ENCODE assay signal across 24 mouse cellular contexts in the genomic region with DNA sequence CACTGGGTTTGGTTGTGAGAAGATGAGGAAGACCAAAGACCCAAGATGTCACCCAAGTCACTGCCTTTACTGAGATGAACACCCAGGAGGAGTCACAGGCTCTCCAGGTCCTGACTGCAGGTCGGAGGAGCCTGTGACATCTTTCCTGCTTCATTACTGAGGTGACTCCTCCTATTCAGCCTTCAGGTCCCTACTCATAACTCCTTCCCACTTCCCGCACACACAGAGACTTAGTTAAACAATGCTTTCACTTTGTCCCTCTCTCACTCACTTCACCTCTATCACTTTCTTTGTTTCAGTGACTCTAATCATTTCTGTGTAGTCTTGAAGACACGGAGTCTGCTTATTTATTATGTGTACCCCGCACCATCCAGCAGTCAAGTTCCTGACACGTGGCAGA. TPM values are rescaled to one million over a fixed set of nuclear protein-coding genes. Genes with fewer than 3 reads are reported as not detected.
DNase-seq lines count a peak whose midpoint lies in the region; ATAC-seq and TF ChIP-seq lines count a peak whose summit lies in the region.
"Had no signal": no experiment of that assay in that cellular context is flagged by ENCODE, and none has a peak within 500 bp of the region (broad histone marks: within the 10 kb centered on the region; RNA-seq: fewer than 3 reads in every experiment).

No protein-coding gene starts in this region.

- peak overlapping the region; percentile 55 for H3K4me2 ChIP-seq in CH12.LX (ENCODE audit: insufficient read depth, low read depth, poor library complexity, severe bottlenecking)
- H3K4me2 ChIP-seq in liver, embryonic 12.5 days = no peak overlapping the region
- H3K4me2 ChIP-seq: embryonic facial prominence, embryonic 13.5 days; embryonic facial prominence, embryonic 15.5 days; forebrain, embryonic 12.5 days had no signal

- H3K27ac ChIP-seq in CH12.LX (ENCODE audit: insufficient read depth, low read depth) = no peak overlapping the region
- H3K27ac ChIP-seq in liver, embryonic 12.5 days = no peak overlapping the region
- H3K27ac ChIP-seq: embryonic facial prominence, embryonic 13.5 days; embryonic facial prominence, embryonic 15.5 days; forebrain, embryonic 10.5 days; forebrain, embryonic 12.5 days had no signal

- no peak for TF ChIP-seq CTCF in CH12.LX (conservative IDR thresholded peaks at IDR 0.05 in 1 of 2, IDR thresholded peaks at IDR 0.05 in 1 of 2; ENCODE audit: low read depth in 2 of 2, low read length in 2 of 2)

- dilution Hi-C loops in CH12.LX (cut with MboI; ENCODE audit: extremely low pct_ligation_motif_present, extremely low pct_unique_long_range_greater_than_20kb, low sequenced_read_pairs) = no loop called here

- no peak overlapping the region for H3K4me3 ChIP-seq in CH12.LX (replicated peaks in 1 of 3; ENCODE audit: low read depth in 2 of 3, low read length in 2 of 3, poor library complexity in 1 of 3)
- no peak overlapping the region for H3K4me3 ChIP-seq in liver, embryonic 12.5 days
- H3K4me3 ChIP-seq: embryonic facial prominence, embryonic 13.5 days; embryonic facial prominence, embryonic 15.5 days; erythroblast, embryonic 14.5 days; forebrain, embryonic 10.5 days; forebrain, embryonic 12.5 days had no signal

- TF ChIP-seq POLR2A in CH12.LX (IDR thresholded peaks at IDR 0.05; ENCODE audit: low read depth, low read length) = no peak

- 63% methylated on average over 5 of the region's 5 CpGs for WGBS in liver, embryonic 12.5 days (ENCODE audit: insufficient replicate concordance)

- peak; percentile 43 for DNase-seq in CD4-positive helper T cell, adult 2 months (ENCODE audit: low read depth, low spot score)
- peak; percentile 25 for DNase-seq in CD4-positive, CD25-positive, alpha-beta regulatory T cell, adult 2 months (ENCODE audit: low read depth, low spot score)
- DNase-seq in CH12.LX (ENCODE audit: extremely low read depth) = no peak
- DNase-seq in induced T-regulatory cell, adult 2 months (ENCODE audit: low read depth) = peak; percentile 50
- DNase-seq in adrenal gland, adult 2 months = no peak
- DNase-seq in adrenal gland, postnatal 14 days = no peak
- DNase-seq: adrenal gland, postnatal 25 days; cerebellum, adult 11-12 months; cerebellum, adult 2 months; cerebellum, adult 9-10 months; cerebellum, postnatal 10 days; cerebellum, postnatal 25 days had no signal

- ATAC-seq in liver, embryonic 12.5 days = no peak
- ATAC-seq in cerebellum, adult (ENCODE audit: insufficient number of reproducible peaks, low FRiP score, low TSS enrichment) = no peak
- ATAC-seq: forebrain, embryonic 14.5 days; forebrain, embryonic 16.5 days had no signal

- H3K4me1 ChIP-seq in CH12.LX (ENCODE audit: control insufficient read depth in 1 of 2, insufficient read depth in 2 of 2) = peaks cover 7 to 17% of the 10 kb centered on the region in 2 experiments
- no peaks in the 10 kb centered on the region for H3K4me1 ChIP-seq in liver, embryonic 12.5 days
- H3K4me1 ChIP-seq: embryonic facial prominence, embryonic 13.5 days; embryonic facial prominence, embryonic 15.5 days; forebrain, embryonic 10.5 days; forebrain, embryonic 12.5 days had no signal

- in situ Hi-C loops in CH12.LX (cut with MboI; ENCODE audit: low pct_ligation_motif_present, low pct_unique_long_range_greater_than_20kb, low sequenced_read_pairs) = loop anchor here (10.0 kb wide), 1 partner anchor 165 kb away; no protein-coding TSS in a partner anchor

- no peaks in the 10 kb centered on the region for H3K27me3 ChIP-seq in CH12.LX (replicated peaks)
- H3K27me3 ChIP-seq in liver, embryonic 12.5 days (replicated peaks) = no peaks in the 10 kb centered on the region
- H3K27me3 ChIP-seq: embryonic facial prominence, embryonic 13.5 days; embryonic facial prominence, embryonic 15.5 days; forebrain, embryonic 12.5 days had no signal

- H3K79me2 ChIP-seq in CH12.LX (replicated peaks; ENCODE audit: control insufficient read depth, extremely low read depth, insufficient read depth, poor library complexity, severe bottlenecking) = no peaks in the 10 kb centered on the region

- no peak overlapping the region for H3K9ac ChIP-seq in CH12.LX (ENCODE audit: insufficient read depth, low read depth)
- no peak overlapping the region for H3K9ac ChIP-seq in liver, embryonic 12.5 days
- H3K9ac ChIP-seq: embryonic facial prominence, embryonic 13.5 days; embryonic facial prominence, embryonic 15.5 days; forebrain, embryonic 12.5 days had no signal

- no peak for TF ChIP-seq EP300 in CH12.LX (IDR thresholded peaks at IDR 0.05; ENCODE audit: low read length)

- TF ChIP-seq RAD21 in CH12.LX (IDR thresholded peaks at IDR 0.05; ENCODE audit: low read depth, low read length) = no peak

- no peaks in the 10 kb centered on the region for H3K9me3 ChIP-seq in CH12.LX (replicated peaks; ENCODE audit: low read length)
- no peaks in the 10 kb centered on the region for H3K9me3 ChIP-seq in liver, embryonic 12.5 days (replicated peaks)
- H3K9me3 ChIP-seq: embryonic facial prominence, embryonic 13.5 days; embryonic facial prominence, embryonic 15.5 days; forebrain, embryonic 10.5 days; forebrain, embryonic 12.5 days had no signal

- no peaks in the 10 kb centered on the region for H3K36me3 ChIP-seq in CH12.LX (replicated peaks in 1 of 2; ENCODE audit: control insufficient read depth in 1 of 2, insufficient read depth in 1 of 2, low read length in 1 of 2)
- H3K36me3 ChIP-seq in liver, embryonic 12.5 days = no peaks in the 10 kb centered on the region
- H3K36me3 ChIP-seq: embryonic facial prominence, embryonic 13.5 days; embryonic facial prominence, embryonic 15.5 days; forebrain, embryonic 10.5 days; forebrain, embryonic 12.5 days had no signal

TF ChIP-seq in CH12.LX, 34 proteins besides CTCF, POLR2A, EP300 and RAD21:
- TF ChIP-seq MXI1 (IDR thresholded peaks at IDR 0.05; ENCODE audit: low read depth, low read length) (no peak), TCF12 (IDR thresholded peaks at IDR 0.05; ENCODE audit: low read depth, low read length) (no peak), NRF1 (IDR thresholded peaks at IDR 0.05; ENCODE audit: low read depth, low read length) (no peak), RCOR1 (conservative IDR thresholded peaks at IDR 0.05; ENCODE audit: low read depth, low read length) (no peak), BHLHE40 (IDR thresholded peaks at IDR 0.05; ENCODE audit: low read depth, low read length) (no peak), ZNF384 (IDR thresholded peaks at IDR 0.05; ENCODE audit: low read depth, low read length) (no peak), USF2 (conservative IDR thresholded peaks at IDR 0.05; ENCODE audit: low read depth, low read length) (no peak), MAZ (IDR thresholded peaks at IDR 0.05; ENCODE audit: low read depth, low read length) (no peak), JUND (conservative IDR thresholded peaks at IDR 0.05; ENCODE audit: low read depth, low read length) (no peak), PAX5 (IDR thresholded peaks at IDR 0.05; ENCODE audit: low read length) (no peak), KAT2A (IDR thresholded peaks at IDR 0.05; ENCODE audit: insufficient replicate concordance, low read length) (no peak), IRF4 (IDR thresholded peaks at IDR 0.05; ENCODE audit: low read depth, low read length) (no peak), USF1 (IDR thresholded peaks at IDR 0.05; ENCODE audit: low read depth, low read length) (no peak), CHD1 (IDR thresholded peaks at IDR 0.05; ENCODE audit: low read depth, low read length) (no peak), POLR2AphosphoS2 (IDR thresholded peaks at IDR 0.05; ENCODE audit: low read depth, low read length) (no peak), NELFE (IDR thresholded peaks at IDR 0.05; ENCODE audit: low read depth, low read length) (no peak), UBTF (IDR thresholded peaks at IDR 0.05; ENCODE audit: low read depth, low read length) (no peak)

RNA-seq across cellular contexts. Expression of gene Tnfsf11, which starts 11.7 kb away (rescaled TPM):
- total RNA-seq in CH12.LX (2012; rRNA removed) (0.13 and 0.29 TPM in 2 replicates), CH12.LX (2014; rRNA removed) (not detected in 2 replicates)
- not detected in 2 replicates for polyA plus RNA-seq in CH12.LX (2012; ENCODE audit: insufficient read length, low read depth)
- polyA plus RNA-seq in liver, embryonic 12.5 days (2016; fragmentation: Nextera tagmentation; extraction: Ambion mirVana) = 0.24 TPM in 1 of 2 replicates, not detected in the other
- not detected for total RNA-seq in adrenal gland, adult 2 months (2021)
- 0.07 TPM in 1 of 2 replicates, not detected in the other for polyA plus RNA-seq in adrenal gland, adult 2 months (2012; rRNA removed)
- 1.8 TPM in 1 of 2 replicates, not detected in the other for total RNA-seq in adrenal gland, postnatal 14 days (2021)
- total RNA-seq: adrenal gland, adult 18-20 months; adrenal gland, postnatal 25 days; adrenal gland, postnatal 4 days; MEL had no signal
- polyA plus RNA-seq: cerebellum, adult 2 months; erythroblast, embryonic 14.5 days; forebrain, embryonic 14.5 days had no signal

Comparison
In these comparisons a context has a peak if more than half of its experiments do, and no peak if none do; other contexts are left out.
1. DNase-seq: peak in CD4-positive helper T cell, adult 2 months (single experiment), CD4-positive, CD25-positive, alpha-beta regulatory T cell, adult 2 months (single experiment) and induced T-regulatory cell, adult 2 months (single experiment); none in CH12.LX (single experiment), adrenal gland, adult 2 months (single experiment) and adrenal gland, postnatal 14 days (single experiment).